Mouse (Mus musculus) liver, adult (tissue): Measurements from ENCODE around the gene Ifngr2.

ENCODE experiments used
- GATA4 ChIP-seq: IDR thresholded peaks from 2 replicates; pipeline ENCODE4 v1.6.1; 2014; ENCODE audit warnings: mild to moderate bottlenecking, low read length; ENCODE audit not compliant: insufficient replicate concordance

The Ifngr2 gene

DNA sequence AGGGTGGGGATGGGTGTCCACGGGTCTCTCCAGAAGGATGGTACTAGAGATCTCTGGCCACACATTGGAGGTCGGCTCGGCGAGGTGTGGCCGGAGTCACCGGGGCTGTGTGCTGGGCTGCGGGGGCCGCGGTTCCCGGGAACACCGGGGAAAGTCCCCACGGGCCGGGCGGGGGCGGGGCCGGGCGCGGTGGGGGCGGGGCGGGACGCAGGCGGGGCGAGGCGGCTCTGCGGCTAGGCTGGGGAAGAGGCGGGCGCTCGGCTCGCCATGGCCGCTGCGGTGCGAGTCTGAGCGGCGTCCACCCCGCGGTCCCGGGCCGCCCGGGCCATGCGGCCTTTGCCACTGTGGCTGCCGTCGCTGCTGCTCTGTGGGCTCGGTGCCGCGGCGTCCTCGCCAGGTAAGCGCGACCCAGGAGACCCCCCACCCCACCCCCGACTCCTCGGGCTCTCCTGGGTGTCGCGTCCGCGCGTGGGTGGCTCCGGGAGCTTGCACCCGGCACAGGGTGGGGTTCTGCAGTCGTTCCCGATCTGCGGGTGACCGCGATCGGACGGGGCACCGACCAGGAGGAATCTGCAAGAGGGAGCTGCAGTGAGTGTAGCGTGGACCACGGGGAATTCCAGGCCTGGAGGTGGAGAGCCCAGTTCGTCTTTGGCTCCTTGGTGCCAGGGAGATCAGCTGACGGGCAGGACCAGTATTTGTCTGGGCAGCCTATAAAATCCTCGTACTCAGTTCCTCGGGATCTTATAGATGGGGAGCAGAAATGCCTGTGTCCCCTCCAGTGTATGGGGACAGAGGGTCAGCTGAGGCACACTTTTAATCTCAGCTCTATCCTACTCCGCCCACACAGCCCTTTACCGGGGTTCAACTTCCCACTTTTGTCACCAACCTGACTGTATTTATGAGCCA, at the start of gene Ifngr2:
Gene Ifngr2, plus strand, starts transcription at position 237 of the 906 bp plus-strand sequence.
- TF ChIP-seq GATA4: no peak

GRCm38 (mm10) chr16:91498041-91498440, 48.8 kb upstream of the Ifngr2 start:
- no peak for TF ChIP-seq GATA4

DNA sequence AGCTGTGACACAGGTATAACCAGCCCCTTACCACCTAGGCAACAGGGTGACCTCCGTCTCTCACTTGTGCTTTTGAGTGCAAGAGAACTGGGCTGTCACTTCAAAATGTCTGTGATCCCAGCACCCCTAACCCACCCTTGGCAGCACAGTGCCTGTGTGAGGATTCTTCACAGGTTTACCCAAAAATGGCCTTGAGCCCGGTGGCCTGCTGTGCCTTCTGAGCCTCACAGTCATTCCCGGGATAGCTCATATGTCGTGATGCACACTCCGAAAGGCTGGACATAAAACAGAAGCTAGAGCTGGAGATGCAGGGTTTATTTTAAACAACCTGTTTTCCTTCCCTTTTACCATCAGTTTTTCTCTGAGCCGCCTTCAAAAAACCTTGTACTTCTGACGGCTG, 42.2 kb upstream of the Ifngr2 start:
- TF ChIP-seq GATA4: no peak

GRCm38 (mm10) chr16:91505116-91505601, 41.7 kb upstream of the Ifngr2 start:
- TF ChIP-seq GATA4: no peak

DNA sequence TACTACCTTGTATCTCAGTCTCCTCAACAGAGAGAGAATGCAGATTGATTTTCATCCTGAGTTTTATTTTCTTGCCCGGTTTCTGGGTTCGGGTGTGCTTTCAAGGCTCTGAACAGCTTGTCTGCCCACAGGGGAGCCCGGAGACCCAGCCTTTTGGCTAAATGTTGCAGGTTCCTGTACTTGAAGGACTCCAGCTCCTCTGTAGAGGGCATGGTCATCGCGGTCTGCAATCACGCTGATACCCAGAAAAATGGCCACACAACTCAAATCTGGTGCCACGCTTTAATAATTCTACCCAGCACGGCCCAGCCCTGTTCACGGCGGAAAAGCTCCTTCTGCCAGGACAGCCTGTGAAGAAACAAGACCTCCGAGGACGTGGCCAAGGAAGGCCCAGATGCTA, 40.5 kb upstream of the Ifngr2 start:
- TF ChIP-seq GATA4: no peak

- no peak for TF ChIP-seq GATA4
Observed at GRCm38 (mm10) chr16:91512161-91512787, 34.6 kb upstream of the Ifngr2 start.

- no peak for TF ChIP-seq GATA4
Observed at GRCm38 (mm10) chr16:91513099-91513498, 33.8 kb upstream of the Ifngr2 start.

GRCm38 (mm10) chr16:91517020-91517419, 29.9 kb upstream of the Ifngr2 start:
- no peak for TF ChIP-seq GATA4

- TF ChIP-seq GATA4: no peak
Observed at GRCm38 (mm10) chr16:91522040-91522439, 24.8 kb upstream of the Ifngr2 start.

- no peak for TF ChIP-seq GATA4
Observed at GRCm38 (mm10) chr16:91522479-91523309, 24.2 kb upstream of the Ifngr2 start.

DNA sequence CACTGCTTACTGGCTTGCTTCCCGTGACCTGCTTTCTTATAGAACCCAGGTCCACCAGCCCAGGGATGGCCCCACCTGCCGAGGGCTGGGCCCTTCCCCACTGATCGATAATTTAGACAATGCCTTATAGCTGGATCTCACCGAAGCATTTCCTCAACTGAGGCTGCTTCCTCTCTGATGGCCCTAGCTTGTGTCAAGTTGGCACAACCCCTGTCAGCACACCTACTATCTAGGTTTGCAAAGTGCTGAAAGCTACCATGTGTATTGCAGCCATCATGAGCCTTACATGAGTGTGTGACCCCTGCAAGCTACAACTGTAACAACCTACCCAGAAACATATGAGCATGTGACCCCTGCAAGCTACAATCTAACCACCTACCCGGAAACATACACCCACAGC, 22.7 kb upstream of the Ifngr2 start:
- no peak for TF ChIP-seq GATA4

DNA sequence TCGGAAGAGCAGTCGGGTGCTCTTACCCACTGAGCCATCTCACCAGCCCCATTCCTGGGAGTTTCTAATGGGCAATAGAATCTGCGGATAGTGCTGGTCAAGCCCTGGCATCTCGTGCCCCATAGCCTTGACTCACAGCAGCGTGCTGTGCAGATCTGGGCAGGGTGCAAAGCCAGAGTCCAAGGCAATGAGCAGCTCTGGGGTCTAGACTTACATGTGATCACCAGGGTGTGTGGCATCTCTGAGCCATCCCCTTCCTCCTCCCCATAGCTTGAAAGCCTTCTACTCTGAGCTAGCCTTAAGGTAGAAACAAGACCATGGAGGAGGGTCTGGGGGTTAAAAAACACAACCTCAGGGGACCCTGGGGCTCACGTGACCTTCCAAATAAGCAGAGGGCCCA, 20.6 kb upstream of the Ifngr2 start:
- no peak for TF ChIP-seq GATA4

GRCm38 (mm10) chr16:91527051-91527450, 19.8 kb upstream of the Ifngr2 start:
- no peak for TF ChIP-seq GATA4

- TF ChIP-seq GATA4: no peak
Observed at GRCm38 (mm10) chr16:91527500-91527899, 19.4 kb upstream of the Ifngr2 start.

- no peak for TF ChIP-seq GATA4
Observed at GRCm38 (mm10) chr16:91528578-91528977, 18.3 kb upstream of the Ifngr2 start.
